Mouse (Mus musculus) myocyte (in vitro differentiated cells): Measurements from ENCODE around the gene Xpnpep1. TPM values are rescaled to one million over a fixed set of nuclear protein-coding genes. Genes with fewer than 3 reads are reported as not detected.

Experiments used
- H3K27me3 ChIP-seq: one replicate; pipeline ENCODE4 v1.6.1; 2011; ENCODE audit not compliant: control insufficient read depth, insufficient read depth, insufficient read length
- H3K36me3 ChIP-seq: one replicate; pipeline ENCODE4 v1.6.1; 2011; ENCODE audit not compliant: control insufficient read depth, insufficient read depth
- H3K4me2 ChIP-seq: one replicate; pipeline ENCODE4 v1.6.1; 2011; ENCODE audit warnings: low read depth, control low read depth
- H3K4me3 ChIP-seq: one replicate; pipeline ENCODE4 v1.5.1; 2011; ENCODE audit warnings: mild to moderate bottlenecking, control low read depth, moderate library complexity
- H3K79me2 ChIP-seq: one replicate; pipeline ENCODE4 v1.6.1; 2011; ENCODE audit not compliant: control insufficient read depth, insufficient read depth
- H3ac ChIP-seq: one replicate; pipeline ENCODE4 v1.6.1; 2011; ENCODE audit not compliant: control insufficient read depth, insufficient read length
- CEBPB ChIP-seq: IDR thresholded peaks from 2 replicates; pipeline ENCODE4 v1.6.1; 2011; ENCODE audit warnings: mild to moderate bottlenecking, moderate library complexity; ENCODE audit not compliant: poor library complexity, insufficient read depth, severe bottlenecking
- E2F4 ChIP-seq: IDR thresholded peaks from one replicate; pipeline ENCODE4 v1.6.1; 2011; ENCODE audit warnings: mild to moderate bottlenecking, control low read depth, moderate library complexity; ENCODE audit not compliant: insufficient read depth
- MAX ChIP-seq: IDR thresholded peaks from one replicate; pipeline ENCODE4 v1.6.1; 2011; ENCODE audit warnings: low read depth, mild to moderate bottlenecking, control low read depth
- MYOD1 ChIP-seq, 3 experiments: IDR thresholded peaks; one replicate each; pipeline ENCODE4 v1.6.1; 2011; ENCODE audit warnings: control low read depth in 2 of 3, low read depth in 2 of 3, mild to moderate bottlenecking in 2 of 3, moderate library complexity in 1 of 3; ENCODE audit not compliant: insufficient read length in 2 of 3, control insufficient read depth in 1 of 3
- MYOG ChIP-seq, 3 experiments: IDR thresholded peaks; one replicate each; pipeline ENCODE4 v1.6.1; 2011; ENCODE audit warnings: control low read depth in 2 of 3, low read depth in 2 of 3, mild to moderate bottlenecking in 2 of 3; ENCODE audit not compliant: insufficient read length in 2 of 3, control insufficient read depth in 1 of 3, insufficient read depth in 1 of 3
- POLR2A ChIP-seq: IDR thresholded peaks from one replicate; pipeline ENCODE4 v1.6.1; 2011; ENCODE audit warnings: low read depth, mild to moderate bottlenecking, control low read depth, moderate library complexity; ENCODE audit not compliant: insufficient read length
- POLR2AphosphoS2 ChIP-seq: IDR thresholded peaks from one replicate; pipeline ENCODE4 v1.6.1; 2011; ENCODE audit warnings: low read depth, control low read depth; ENCODE audit not compliant: insufficient read length
- REST ChIP-seq: IDR thresholded peaks from one replicate; pipeline ENCODE4 v1.6.1; 2011; ENCODE audit warnings: mild to moderate bottlenecking, control low read depth, moderate library complexity; ENCODE audit not compliant: insufficient read depth, insufficient read length
- SRF ChIP-seq: IDR thresholded peaks from one replicate; pipeline ENCODE4 v1.6.1; 2011; ENCODE audit warnings: low read depth; ENCODE audit not compliant: control insufficient read depth, insufficient read length
- TCF12 ChIP-seq: IDR thresholded peaks from one replicate; pipeline ENCODE4 v1.6.1; 2011; ENCODE audit warnings: mild to moderate bottlenecking, control low read depth; ENCODE audit not compliant: poor library complexity, insufficient read depth, severe bottlenecking
- TCF3 ChIP-seq: IDR thresholded peaks from one replicate; pipeline ENCODE4 v1.6.1; 2011; ENCODE audit warnings: low read depth, control low read depth; ENCODE audit not compliant: insufficient read length
- USF1 ChIP-seq: IDR thresholded peaks from one replicate; pipeline ENCODE4 v1.6.1; 2011; ENCODE audit warnings: low read depth, mild to moderate bottlenecking, control low read depth, moderate library complexity
- polyA plus RNA-seq: library from polyadenylated mRNA; unstranded; fragments of >200 nt; fragmentation: generic; extraction: Trizol; gene quantifications from one replicate; pipeline ENCODE4 v1.2.1, GENCODE M21; 2012; ENCODE audit warnings: missing spikeins

The Xpnpep1 gene
- polyA plus RNA-seq, 1 experiment = 172 TPM

DNA sequence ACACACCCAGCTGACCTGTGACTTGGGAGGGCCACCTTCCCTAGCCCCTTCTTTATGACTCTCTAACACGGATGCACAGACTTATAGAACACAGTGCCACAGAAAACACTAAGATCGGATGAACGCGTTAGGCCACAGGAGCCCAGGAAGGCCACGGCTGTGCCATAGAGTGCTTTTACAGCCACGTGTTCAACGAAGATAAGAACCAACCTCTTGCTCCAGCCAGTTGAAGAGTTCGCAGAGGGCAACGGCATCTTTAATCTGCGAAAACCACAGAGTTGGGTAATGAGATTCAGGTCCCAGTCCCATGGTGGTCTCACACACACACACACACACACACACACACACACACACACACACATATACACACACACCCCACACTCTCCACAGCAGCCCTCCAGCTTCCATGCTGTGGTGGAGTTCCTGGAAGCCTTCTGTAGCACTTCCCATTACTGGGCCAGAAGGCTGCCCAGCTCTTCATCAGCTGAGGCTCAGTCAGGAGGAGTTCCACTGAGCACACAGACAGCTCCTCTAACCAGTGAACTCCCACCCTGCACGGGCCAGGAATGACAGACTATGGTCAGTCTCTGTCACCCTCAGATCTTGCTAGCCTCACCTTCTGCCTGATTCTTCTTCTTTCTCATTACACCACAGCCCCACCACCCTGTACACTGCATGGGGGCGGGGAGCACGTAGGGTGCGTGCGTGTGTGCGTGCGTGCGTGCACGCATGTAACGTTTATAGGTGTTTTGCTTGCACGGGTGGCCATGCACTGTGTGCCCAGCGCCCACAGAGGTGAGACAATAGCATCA, 36.3 kb downstream of the Xpnpep1 start:
- H3K79me2 ChIP-seq = no peaks in the 10 kb centered on the region
- peaks cover 16% of the 10 kb centered on the region for H3K36me3 ChIP-seq
- H3K4me3 ChIP-seq = no peak overlapping the region
- no peak for TF ChIP-seq CEBPB
- TF ChIP-seq MYOD1 (IDR thresholded peaks at IDR 0.05; ENCODE audit: control insufficient read depth in 1 of 3, insufficient read length in 2 of 3, low read depth in 2 of 3) = no peak
- TF ChIP-seq REST = no peak
- no peak for TF ChIP-seq E2F4
- no peak for TF ChIP-seq SRF
- no peak for TF ChIP-seq POLR2AphosphoS2
- no peak for TF ChIP-seq TCF12
- TF ChIP-seq MAX = no peak
- TF ChIP-seq POLR2A = no peak
- no peak for TF ChIP-seq USF1
- no peak for TF ChIP-seq MYOG (IDR thresholded peaks at IDR 0.05; ENCODE audit: control insufficient read depth in 1 of 3, insufficient read depth in 1 of 3, insufficient read length in 2 of 3, low read depth in 2 of 3)
- TF ChIP-seq TCF3 = no peak
- H3K4me2 ChIP-seq = no peak overlapping the region
- no peak overlapping the region for H3ac ChIP-seq
- no peaks in the 10 kb centered on the region for H3K27me3 ChIP-seq

DNA sequence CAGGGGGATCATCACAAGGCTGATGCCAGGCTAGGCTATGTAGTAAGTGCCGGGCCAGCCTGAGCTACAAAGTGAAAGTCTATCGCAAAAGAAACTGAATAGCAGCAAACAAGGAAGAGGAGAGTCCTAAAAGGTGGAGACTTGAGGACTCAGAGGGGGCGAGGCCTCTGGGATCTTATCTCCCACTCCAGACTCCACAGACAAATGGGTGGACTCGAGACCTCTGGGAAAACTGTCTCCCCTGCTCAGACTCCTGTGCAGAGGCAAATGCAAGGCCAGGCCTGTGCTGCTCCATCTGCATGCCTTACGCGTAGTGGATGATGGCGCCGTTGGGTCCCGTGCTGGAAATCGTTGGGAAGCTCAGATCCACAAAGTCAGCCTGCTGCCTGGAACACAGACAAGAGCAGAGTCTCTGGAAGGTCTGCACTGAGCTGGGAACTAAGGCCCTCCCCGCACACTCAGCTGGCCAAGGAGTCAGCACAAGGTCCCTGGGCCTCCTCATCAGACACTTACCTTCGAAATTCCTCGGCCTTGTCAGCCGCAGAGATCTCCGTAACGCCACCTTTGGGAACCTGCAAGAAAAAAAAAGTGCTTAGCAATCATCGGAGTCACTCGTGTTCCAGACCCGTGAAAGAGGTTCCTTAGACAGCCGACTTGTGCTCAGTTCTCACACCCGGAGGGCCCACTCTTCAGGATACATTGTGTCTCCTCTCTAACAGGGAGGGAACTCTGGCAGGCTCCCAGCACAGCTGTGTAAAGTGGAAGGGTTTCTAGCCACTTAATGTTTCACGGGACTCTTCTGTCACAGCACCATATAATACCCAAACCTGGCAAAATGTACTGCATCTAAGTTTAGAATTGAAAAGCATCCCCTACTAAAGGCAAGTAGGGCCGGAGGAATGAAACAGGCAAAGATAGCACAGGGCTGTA, 37.6 kb downstream of the Xpnpep1 start:
- H3K4me2 ChIP-seq = no peak overlapping the region
- H3ac ChIP-seq = no peak overlapping the region
- H3K36me3 ChIP-seq = peaks cover 22% of the 10 kb centered on the region
- TF ChIP-seq MAX (no peak), POLR2A (no peak), REST (no peak), SRF (no peak)
- H3K4me3 ChIP-seq = no peak overlapping the region
- no peaks in the 10 kb centered on the region for H3K27me3 ChIP-seq
- no peaks in the 10 kb centered on the region for H3K79me2 ChIP-seq

DNA sequence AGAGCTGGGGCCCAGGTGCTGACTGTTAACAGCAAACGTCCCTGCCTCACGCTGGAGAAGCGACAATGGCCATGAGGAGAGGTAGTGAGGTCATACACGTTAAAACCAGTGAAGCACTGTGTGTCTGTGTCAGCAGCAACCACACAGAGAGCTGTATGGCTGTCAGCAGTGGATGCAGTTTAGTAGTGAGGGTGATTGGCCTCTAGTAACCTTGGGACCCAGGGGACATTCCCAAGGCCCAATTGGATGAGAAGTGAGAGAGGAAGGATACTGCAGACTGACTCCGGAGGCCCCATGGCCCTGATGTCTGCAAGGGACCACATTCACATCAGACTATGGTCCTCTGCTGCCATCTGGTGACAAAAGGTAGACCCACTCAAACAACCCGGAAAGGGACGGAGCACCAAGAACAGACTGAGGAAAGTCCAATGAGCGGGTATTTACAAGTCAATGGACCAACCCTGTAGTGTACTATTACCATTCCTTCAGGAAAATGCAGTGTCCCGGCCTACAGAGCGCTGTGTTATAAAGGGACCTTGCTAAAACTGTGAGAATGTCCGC, 47.1 kb downstream of the Xpnpep1 start:
- no peak overlapping the region for H3ac ChIP-seq
- no peak overlapping the region for H3K4me2 ChIP-seq
- no peak overlapping the region for H3K4me3 ChIP-seq
- H3K79me2 ChIP-seq = no peaks in the 10 kb centered on the region
- H3K36me3 ChIP-seq = peaks cover 21% of the 10 kb centered on the region
- TF ChIP-seq USF1 (no peak), TCF3 (no peak), CEBPB (no peak), POLR2A (no peak)
- H3K27me3 ChIP-seq = no peaks in the 10 kb centered on the region

DNA sequence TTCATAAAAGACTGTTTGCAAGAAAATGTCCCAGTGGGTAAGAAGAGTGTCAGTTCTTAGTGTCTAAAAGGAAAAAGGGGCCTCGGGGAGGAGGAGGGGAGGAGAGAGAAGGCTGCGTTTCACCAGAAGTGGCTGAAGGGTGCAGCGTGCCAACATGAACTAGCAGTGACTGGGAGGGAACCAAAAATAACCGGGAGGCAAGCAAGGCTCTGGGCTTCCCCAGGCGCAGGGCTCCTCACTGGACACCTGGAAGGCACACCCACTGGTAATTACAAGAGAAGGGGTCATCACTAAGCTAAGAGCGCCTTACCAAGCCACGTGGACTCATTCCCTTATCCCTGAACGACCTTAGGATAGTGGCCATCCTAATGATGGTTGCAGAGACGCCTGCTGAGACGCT, 48.1 kb downstream of the Xpnpep1 start:
- Histone ChIP-seq H3ac (no peak overlapping the region), H3K4me3 (no peak overlapping the region), H3K27me3 (no peaks in the 10 kb centered on the region), H3K79me2 (no peaks in the 10 kb centered on the region), H3K36me3 (peaks cover 11% of the 10 kb centered on the region), H3K4me2 (no peak overlapping the region)
- TF ChIP-seq MYOD1 (IDR thresholded peaks at IDR 0.05; ENCODE audit: control insufficient read depth in 1 of 3, insufficient read length in 2 of 3, low read depth in 2 of 3) (no peak), POLR2AphosphoS2 (no peak), TCF3 (no peak), MYOG (IDR thresholded peaks at IDR 0.05; ENCODE audit: control insufficient read depth in 1 of 3, insufficient read depth in 1 of 3, insufficient read length in 2 of 3, low read depth in 2 of 3) (no peak), E2F4 (no peak), MAX (no peak), USF1 (no peak), POLR2A (no peak), CEBPB (no peak), TCF12 (no peak), SRF (no peak), REST (no peak)
